Mouse (Mus musculus) bone marrow, adult 2 months (tissue): ENCODE data around the gene Nat8f7. TPM values are rescaled to one million over a fixed set of nuclear protein-coding genes. Genes with fewer than 3 reads are reported as not detected.
"Not testable (repeated sequence)": the region's sequence is repeated elsewhere in the genome, so short reads cannot be mapped to it uniquely, and the experiment has no call there.

ENCODE experiments used
- H3K27ac ChIP-seq: fragments of 200-500 bp; 2 replicates; pipeline ENCODE4 v1.5.1; 2012; ENCODE audit warnings: low read depth, mild to moderate bottlenecking, control low read depth, inconsistent platforms, low read length; ENCODE audit not compliant: control insufficient read depth, poor library complexity, insufficient read depth
- H3K4me1 ChIP-seq: fragments of 200-500 bp; 2 replicates; pipeline ENCODE4 v1.6.1; 2011; ENCODE audit warnings: low read length; ENCODE audit not compliant: control insufficient read depth, insufficient read depth
- H3K4me3 ChIP-seq: fragments of 200-500 bp; replicated peaks from 2 replicates; pipeline ENCODE3; 2011; ENCODE audit warnings: mild to moderate bottlenecking, low read depth, low read length, control low read depth; ENCODE audit not compliant: control insufficient read depth
- WGBS: fragments of 180-500 bp; shearing (Covaris S2); methylation state at CpG from one replicate; pipeline ENCODE4 v1.1.7; 2018; 5-methylcytosine and 5-hydroxymethylcytosine counted together
- polyA plus RNA-seq: library from polyadenylated mRNA; stranded (reverse); fragments of >200 nt; gene quantifications from 2 replicates; pipeline ENCODE4 v1.2.4, GENCODE M21; 2011; ENCODE audit warnings: low replicate concordance; ENCODE audit not compliant: missing spikeins, insufficient read depth, insufficient read length

The Nat8f7 gene
- polyA plus RNA-seq, result not detected in 2 replicates

DNA sequence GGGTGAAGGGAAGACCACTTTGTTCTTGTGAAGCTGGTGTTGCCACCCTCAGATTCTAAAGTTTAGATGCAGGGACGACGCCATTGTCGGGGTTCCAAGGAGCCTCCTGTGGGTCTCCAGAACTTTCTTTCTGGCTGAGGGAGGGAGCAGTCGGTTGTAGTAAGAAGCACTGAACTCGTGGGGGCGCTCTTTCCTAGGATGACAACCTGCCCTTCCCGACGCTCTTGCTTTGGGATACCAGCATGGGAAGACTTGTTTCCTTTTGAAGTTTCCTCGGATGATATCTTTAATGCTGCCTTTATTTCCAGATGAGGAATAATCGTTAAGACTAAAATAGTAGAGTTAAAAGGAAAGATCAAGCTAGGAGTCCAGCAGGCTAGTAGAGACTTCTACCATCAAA is at the start of gene Nat8f7:
TSS of gene Nat8f7 (minus strand) at position 101 of the 400 bp plus-strand sequence.
- H3K4me1 ChIP-seq, H3K4me3 ChIP-seq, H3K27ac ChIP-seq: not testable (repeated sequence)
- 74% methylated on average over 10 of the region's 10 CpGs for WGBS

- 52% methylated on average over 2 of the region's 2 CpGs for WGBS
- H3K4me3 ChIP-seq, H3K27ac ChIP-seq, H3K4me1 ChIP-seq: not testable (repeated sequence)
Measured at GRCm38 (mm10) chr6:85762678-85763077, 49.7 kb upstream of the Nat8f7 start.

GRCm38 (mm10) chr6:85755705-85756249 is 42.8 kb upstream of the Nat8f7 start:
- not testable (repeated sequence) for H3K4me1 ChIP-seq, H3K4me3 ChIP-seq, H3K27ac ChIP-seq
- WGBS, result 58% methylated on average over 4 of the region's 6 CpGs

DNA sequence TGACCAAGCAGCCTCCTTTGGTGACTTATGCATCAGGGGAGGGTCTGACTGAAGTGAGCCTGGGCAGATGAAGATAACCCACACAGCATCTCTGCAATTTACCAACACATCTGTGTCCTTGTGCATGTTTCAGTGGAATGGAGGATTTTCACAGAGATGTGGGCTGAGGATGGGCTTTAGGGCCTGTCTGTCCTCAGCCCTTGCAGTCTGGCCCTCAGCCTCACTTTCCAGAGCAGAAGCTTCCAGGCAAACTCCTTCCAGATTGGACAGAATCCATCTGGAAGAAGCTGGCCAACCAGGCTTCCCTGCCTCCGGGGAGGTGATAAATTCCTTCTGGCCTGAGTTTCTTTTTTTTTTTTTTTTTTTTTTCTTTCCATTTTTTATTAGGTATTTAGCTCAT is 3.4 kb downstream of the Nat8f7 start:
- not testable (repeated sequence) for H3K4me3 ChIP-seq, H3K27ac ChIP-seq, H3K4me1 ChIP-seq
- WGBS, result 75% methylated on average over 1 of the region's 1 CpGs

DNA sequence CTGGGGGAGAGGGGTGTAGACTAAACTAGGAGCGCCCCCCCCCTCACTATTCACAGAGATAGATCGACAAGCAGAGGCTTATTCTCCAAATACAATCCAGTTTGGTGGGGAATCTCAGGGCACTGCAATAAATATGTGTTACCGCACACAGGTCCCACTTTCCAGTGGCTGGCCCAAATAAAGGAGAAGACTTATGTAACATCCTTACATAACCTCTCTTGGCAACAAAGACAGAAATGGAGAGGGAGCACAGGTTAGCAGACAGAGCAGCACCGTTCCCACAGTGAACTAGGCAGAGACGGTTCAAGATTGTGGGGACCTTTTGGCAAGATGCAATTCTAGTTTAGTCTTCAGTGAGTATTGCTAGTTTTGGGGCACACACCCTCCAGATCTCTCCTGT is 3.8 kb downstream of the Nat8f7 start:
- not testable (repeated sequence) for H3K4me3 ChIP-seq, H3K4me1 ChIP-seq, H3K27ac ChIP-seq
- 82% methylated on average over 5 of the region's 5 CpGs for WGBS

DNA sequence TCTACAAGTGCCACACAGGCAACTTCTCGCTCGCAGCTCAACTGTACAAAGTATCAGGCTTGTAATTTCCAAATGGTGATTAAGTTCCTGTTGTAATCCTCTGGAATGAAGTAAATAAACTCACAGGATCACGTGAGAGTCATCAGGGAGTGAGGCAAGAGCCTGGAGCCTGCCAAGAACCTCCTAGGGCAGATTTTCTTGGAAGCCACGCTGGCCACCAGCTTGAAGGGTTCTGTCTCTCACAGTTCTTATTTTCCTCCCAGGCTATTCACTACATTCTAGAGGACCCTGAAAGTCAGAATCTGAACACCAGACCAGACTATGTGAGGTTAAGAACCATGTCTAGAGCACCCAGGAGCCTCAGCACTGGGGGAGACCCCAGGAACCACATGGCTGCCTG is 11.1 kb downstream of the Nat8f7 start:
- not testable (repeated sequence) for H3K4me1 ChIP-seq, H3K4me3 ChIP-seq, H3K27ac ChIP-seq
- 74% methylated on average over 2 of the region's 4 CpGs for WGBS

Other genes starting within 250 kb of the Nat8f7 start
- gene Fbxo41, start 210.2 kb downstream of the Nat8f7 start, polyA plus RNA-seq, result not detected in 2 replicates
- not detected in 2 replicates for gene Egr4, start 199.6 kb downstream of the Nat8f7 start, polyA plus RNA-seq
- gene Alms1, start 125.7 kb downstream of the Nat8f7 start, polyA plus RNA-seq, result 4.3 and 4.8 TPM in 2 replicates
- gene Nat8f3, start 52.5 kb upstream of the Nat8f7 start, polyA plus RNA-seq, result not detected in 2 replicates
- gene Nat8f6, start 107.7 kb upstream of the Nat8f7 start, polyA plus RNA-seq, result not detected in 2 replicates
- not detected in 2 replicates for gene Nat8f5, start 107.8 kb upstream of the Nat8f7 start, polyA plus RNA-seq
- 2.0 TPM in 1 of 2 replicates, not detected in the other for gene Nat8, start 118.9 kb upstream of the Nat8f7 start, polyA plus RNA-seq
- 1.4 TPM in 1 of 2 replicates, not detected in the other for gene Nat8f2, start 156.0 kb upstream of the Nat8f7 start, polyA plus RNA-seq
- 0.75 and 1.1 TPM in 2 replicates for gene Nat8f4, start 191.7 kb upstream of the Nat8f7 start, polyA plus RNA-seq
- gene Tprkb, start 198.7 kb upstream of the Nat8f7 start, polyA plus RNA-seq, result 8.9 and 10.1 TPM in 2 replicates
- 1.3 and 24.1 TPM in 2 replicates for gene Nat8f1, start 202.5 kb upstream of the Nat8f7 start, polyA plus RNA-seq
- gene Dusp11, start 248.5 kb upstream of the Nat8f7 start, polyA plus RNA-seq, result 36.6 and 50.6 TPM in 2 replicates